ENCODE assay signal across 8 mouse cellular contexts in the genomic region with DNA sequence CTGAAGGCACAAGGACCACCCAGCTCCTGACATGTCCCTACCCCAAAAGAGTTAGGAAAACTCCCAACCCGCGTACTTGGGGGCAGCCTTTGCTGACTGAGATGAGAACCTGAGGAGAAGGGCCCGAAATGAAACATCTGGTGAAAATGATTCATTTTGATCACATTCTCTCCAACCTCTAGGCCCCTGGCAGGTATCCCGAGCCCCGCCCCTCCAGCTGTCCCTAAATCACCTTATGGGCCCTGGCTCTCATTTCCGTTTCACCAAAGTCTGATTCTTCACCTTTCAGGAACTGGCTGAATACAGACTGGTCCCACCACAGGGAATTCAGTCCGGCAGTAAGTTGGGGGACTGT. TPM values are rescaled to one million over a fixed set of nuclear protein-coding genes. Genes with fewer than 3 reads are reported as not detected.
DNase-seq lines count a peak whose midpoint lies in the region; ATAC-seq and TF ChIP-seq lines count a peak whose summit lies in the region.

No protein-coding gene starts in this region.

- H3K4me1 ChIP-seq in heart, embryonic 13.5 days: peaks cover 8% of the 10 kb centered on the region
- peaks cover 6% of the 10 kb centered on the region for H3K4me1 ChIP-seq in ES-Bruce4 (ENCODE audit: control insufficient read depth, insufficient read depth, low read length)
- 0 out of 2 replicates have a peak, but pooled peaks cover 7% of the 10 kb centered on the region for H3K4me1 ChIP-seq in forebrain, embryonic 14.5 days (ENCODE audit: control insufficient read depth, insufficient read depth, low read length)
- peaks cover 12% of the 10 kb centered on the region; the same call in 1 of the 2 replicates for H3K4me1 ChIP-seq in liver, embryonic 15.5 days (replicated peaks)

- H3K4me3 ChIP-seq in heart, embryonic 13.5 days: peak overlapping the region; percentile 52
- H3K4me3 ChIP-seq in ES-Bruce4 (ENCODE audit: low read depth, low read length): peak overlapping the region; percentile 55
- H3K4me3 ChIP-seq in forebrain, embryonic 14.5 days (ENCODE audit: low read depth, low read length): no peak overlapping the region
- H3K4me3 ChIP-seq in liver, embryonic 15.5 days (replicated peaks): peak overlapping the region; percentile 37

- no peak for TF ChIP-seq CTCF in ES-Bruce4 (IDR thresholded peaks at IDR 0.05; ENCODE audit: low read depth, low read length)

- H3K27ac ChIP-seq in heart, embryonic 13.5 days (replicated peaks): no peak overlapping the region
- peak overlapping the region; percentile 100 for H3K27ac ChIP-seq in ES-Bruce4 (ENCODE audit: insufficient read depth, low read length)
- 0 out of 2 replicates have a peak overlapping the region, but pooled peaks have one; percentile 65 for H3K27ac ChIP-seq in forebrain, embryonic 14.5 days (ENCODE audit: low read depth, low read length)
- H3K27ac ChIP-seq in liver, embryonic 15.5 days (replicated peaks): no peak overlapping the region

- ATAC-seq in heart, embryonic 13.5 days (ENCODE audit: extremely low read depth, insufficient number of reproducible peaks, low FRiP score, low TSS enrichment): no peak
- no peak for ATAC-seq in forebrain, embryonic 14.5 days
- ATAC-seq in liver, embryonic 15.5 days (ENCODE audit: insufficient read depth): no peak
- no peak for ATAC-seq in megakaryocyte-erythroid progenitor cell, adult 5-6 weeks (replicated peaks; ENCODE audit: low FRiP score, low TSS enrichment, poor library complexity, severe bottlenecking)

- H3K9ac ChIP-seq in heart, embryonic 13.5 days: peak overlapping the region; percentile 71
- H3K9ac ChIP-seq in ES-Bruce4 (ENCODE audit: low read depth, poor library complexity, severe bottlenecking): peak overlapping the region; percentile 74
- H3K9ac ChIP-seq in forebrain, embryonic 14.5 days (ENCODE audit: low read length): peak overlapping the region; percentile 58; the same call in 1 of the 2 replicates
- H3K9ac ChIP-seq in liver, embryonic 15.5 days: no peak overlapping the region

- DNase-seq in heart, postnatal 36 days: no peak
- DNase-seq in forebrain, embryonic 14.5 days (ENCODE audit: low spot score): no peak
- DNase-seq in spleen, postnatal 4 days (ENCODE audit: low spot score in 2 of 2): no peak
- no peak for DNase-seq in c-Kit-positive CD71-positive TER-119-positive erythroid progenitor cells, embryonic 14.5 days (ENCODE audit: low spot score)

- no peaks in the 10 kb centered on the region for H3K36me3 ChIP-seq in heart, embryonic 13.5 days
- H3K36me3 ChIP-seq in ES-Bruce4 (ENCODE audit: control insufficient read depth, insufficient read depth, low read length, poor library complexity, severe bottlenecking): no peaks in the 10 kb centered on the region
- H3K36me3 ChIP-seq in forebrain, embryonic 14.5 days (ENCODE audit: control insufficient read depth, insufficient read depth, low read length): no peaks in the 10 kb centered on the region
- H3K36me3 ChIP-seq in liver, embryonic 15.5 days (replicated peaks): no peaks in the 10 kb centered on the region

- intact Hi-C loops in heart, postnatal 36 days (cut with DNase I): no loop called here

- TF ChIP-seq POLR2A in ES-Bruce4 (IDR thresholded peaks at IDR 0.05; ENCODE audit: insufficient read depth, low read length): no peak

- peak overlapping the region; percentile 85 for H3K4me2 ChIP-seq in heart, embryonic 13.5 days
- H3K4me2 ChIP-seq in forebrain, embryonic 14.5 days (ENCODE audit: low read length): peak overlapping the region; percentile 57
- peak overlapping the region; percentile 65 for H3K4me2 ChIP-seq in liver, embryonic 15.5 days

- no peak for TF ChIP-seq EP300 in ES-Bruce4 (IDR thresholded peaks at IDR 0.05; ENCODE audit: insufficient read depth, low read depth, low read length)

- H3K27me3 ChIP-seq in heart, embryonic 13.5 days (replicated peaks): peaks cover 15% of the 10 kb centered on the region
- no peaks in the 10 kb centered on the region for H3K27me3 ChIP-seq in ES-Bruce4 (ENCODE audit: control insufficient read depth, insufficient read depth, low read length, poor library complexity, severe bottlenecking)
- no peaks in the 10 kb centered on the region for H3K27me3 ChIP-seq in forebrain, embryonic 14.5 days (replicated peaks; ENCODE audit: control insufficient read depth, insufficient read depth, low read length)
- H3K27me3 ChIP-seq in liver, embryonic 15.5 days: peaks cover 30% of the 10 kb centered on the region

- no peaks in the 10 kb centered on the region for H3K9me3 ChIP-seq in heart, embryonic 13.5 days
- H3K9me3 ChIP-seq in ES-Bruce4 (replicated peaks; ENCODE audit: control insufficient read depth, insufficient read depth, low read length, poor library complexity, severe bottlenecking): no peaks in the 10 kb centered on the region
- no peaks in the 10 kb centered on the region for H3K9me3 ChIP-seq in forebrain, embryonic 14.5 days (replicated peaks; ENCODE audit: control insufficient read depth, low read length)
- no peaks in the 10 kb centered on the region for H3K9me3 ChIP-seq in liver, embryonic 15.5 days (replicated peaks)

- 24% methylated on average over 7 of the region's 7 CpGs for WGBS in heart, embryonic 13.5 days
- 17% methylated on average over 7 of the region's 7 CpGs for WGBS in forebrain, embryonic 14.5 days
- WGBS in liver, embryonic 15.5 days (ENCODE audit: insufficient replicate concordance): 45% methylated on average over 7 of the region's 7 CpGs

RNA-seq across cellular contexts. Expression of gene Spns3, which starts 25.8 kb away (rescaled TPM):
- polyA plus RNA-seq in heart, embryonic 13.5 days (2015; fragmentation: Nextera tagmentation; extraction: Ambion mirVana): 0.10 and 0.13 TPM in 2 replicates
- total RNA-seq in heart, postnatal 36 days (2021): under 1 TPM in 1 of 2 experiments, not detected in 1; 0.16 TPM
- polyA plus RNA-seq in ES-Bruce4 (2011; ENCODE audit: insufficient read depth, insufficient read length, low read depth, missing spikeins): 0.15 TPM in 1 of 2 replicates, not detected in the other
- polyA plus RNA-seq in forebrain, embryonic 14.5 days (2014; fragmentation: Nextera tagmentation; extraction: Ambion mirVana): 0.10 and 0.16 TPM in 2 replicates
- 1.8 TPM in 2 replicates for polyA plus RNA-seq in liver, embryonic 15.5 days (2015; fragmentation: Nextera tagmentation; extraction: Ambion mirVana)
- 9.2 and 14.0 TPM in 2 replicates for total RNA-seq in megakaryocyte-erythroid progenitor cell, adult 5-6 weeks (2014; fragmentation: Nextera tagmentation)
- total RNA-seq in megakaryocyte-erythroid progenitor cell, adult 5-6 weeks (2017): 3.8 and 7.1 TPM in 2 replicates

RNA-seq across cellular contexts. Expression of gene Ube2g1, which starts 31.0 kb away (rescaled TPM):
- 57.3 and 57.7 TPM in 2 replicates for polyA plus RNA-seq in heart, embryonic 13.5 days (2015; fragmentation: Nextera tagmentation; extraction: Ambion mirVana)
- 10 to 100 TPM; 63.0 to 65.3 TPM for total RNA-seq in heart, postnatal 36 days (2021)
- polyA plus RNA-seq in ES-Bruce4 (2011; ENCODE audit: insufficient read depth, insufficient read length, low read depth, missing spikeins): 36.6 and 43.0 TPM in 2 replicates
- 100 and 120 TPM in 2 replicates for polyA plus RNA-seq in forebrain, embryonic 14.5 days (2014; fragmentation: Nextera tagmentation; extraction: Ambion mirVana)
- 20.2 and 21.7 TPM in 2 replicates for polyA plus RNA-seq in liver, embryonic 15.5 days (2015; fragmentation: Nextera tagmentation; extraction: Ambion mirVana)
- total RNA-seq in megakaryocyte-erythroid progenitor cell, adult 5-6 weeks (2014; fragmentation: Nextera tagmentation): 27.1 and 37.5 TPM in 2 replicates
- 35.6 and 54.0 TPM in 2 replicates for total RNA-seq in megakaryocyte-erythroid progenitor cell, adult 5-6 weeks (2017)

Comparison
In these comparisons a context has a peak if more than half of its experiments do, and no peak if none do; other contexts are left out.
1. H3K27ac ChIP-seq: peak in ES-Bruce4 (single experiment) and forebrain, embryonic 14.5 days (single experiment); none in heart, embryonic 13.5 days (single experiment) and liver, embryonic 15.5 days (single experiment).
2. Peak in every context shown above with its lines, with median percentiles within 50 percentile points of each other: H3K4me2 ChIP-seq.